Mouse (Mus musculus) liver, postnatal 0 days (tissue): ENCODE data around the gene Slc25a36.

Source experiments
- CTCF ChIP-seq: sonication (generic); IDR thresholded peaks from 2 replicates; pipeline ENCODE4 v1.5.1; 2016; ENCODE audit warnings: antibody characterized with exemption, low read depth
- EP300 ChIP-seq: IDR thresholded peaks from 2 replicates; pipeline ENCODE4 v1.6.1; 2016; ENCODE audit warnings: antibody characterized with exemption, low read depth, mild to moderate bottlenecking

DNA sequence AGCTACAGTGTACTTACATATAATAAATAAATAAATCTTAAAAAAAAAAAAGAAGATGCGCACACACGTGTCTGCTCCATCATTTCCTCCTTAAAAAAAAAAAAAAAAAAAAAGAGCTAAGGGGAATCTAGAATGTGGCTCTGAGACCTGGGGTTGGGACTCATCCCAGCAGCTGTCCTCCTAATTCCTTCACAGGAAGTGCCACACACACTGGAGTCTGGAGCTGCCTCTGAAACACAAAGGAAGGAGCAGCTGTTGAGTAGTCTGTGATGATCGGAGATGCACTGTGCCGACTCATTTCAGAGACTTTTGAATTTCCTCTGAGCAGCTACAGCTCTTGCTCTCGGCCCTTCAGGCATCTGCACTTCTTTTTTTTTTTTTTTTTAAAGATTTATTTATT is 41.0 kb downstream of the Slc25a36 start:
- TF ChIP-seq EP300 (no peak), CTCF (no peak)
